Mouse (Mus musculus): ENCODE measurements around the gene Nufip2.
"Not testable (repeated sequence)": the region's sequence is repeated elsewhere in the genome, so short reads cannot be mapped to it uniquely, and the experiment has no call there.

Gene Nufip2

DNA sequence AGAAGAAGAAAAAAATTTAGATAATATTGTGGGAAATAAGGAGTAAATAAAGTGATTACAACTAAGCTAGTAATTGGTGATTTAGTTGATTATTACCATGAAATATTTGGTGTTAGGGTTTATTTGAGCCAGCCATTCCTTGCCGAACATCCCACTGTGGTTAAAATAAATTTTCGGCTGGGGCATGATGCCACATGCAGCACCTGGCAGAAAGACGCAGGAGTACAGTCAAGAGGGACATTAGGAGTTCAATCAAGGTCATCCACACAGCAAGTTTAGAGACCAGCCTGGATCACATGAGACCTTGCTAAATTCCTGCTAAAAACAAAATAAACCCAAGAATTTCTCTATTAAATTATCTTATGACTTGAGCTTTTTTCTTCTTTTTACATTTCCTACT, 23.1 kb downstream of the Nufip2 start:
- no peak for DNase-seq (ENCODE audit: low spot score in 2 of 2)

DNA sequence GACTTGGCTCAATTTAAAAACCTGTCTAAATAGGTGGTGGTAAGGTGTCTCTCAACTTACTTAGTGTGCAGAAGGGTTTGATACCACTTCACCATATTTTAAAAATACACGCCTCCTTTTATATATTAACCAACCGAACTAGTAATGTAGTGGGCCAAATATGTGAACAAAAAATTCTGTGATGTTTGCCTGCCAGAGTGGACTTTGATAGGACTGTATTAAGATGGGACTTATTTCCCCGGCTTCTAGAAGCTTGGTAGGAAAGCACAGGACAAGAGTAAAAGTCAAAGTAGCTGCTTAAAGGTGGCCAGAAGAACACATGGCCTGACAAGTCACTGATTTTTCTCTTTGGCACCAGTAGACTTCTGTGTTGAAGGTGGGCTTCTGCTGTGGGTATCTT, 27.8 kb downstream of the Nufip2 start:
- no peak for DNase-seq (ENCODE audit: low spot score in 2 of 2)

DNA sequence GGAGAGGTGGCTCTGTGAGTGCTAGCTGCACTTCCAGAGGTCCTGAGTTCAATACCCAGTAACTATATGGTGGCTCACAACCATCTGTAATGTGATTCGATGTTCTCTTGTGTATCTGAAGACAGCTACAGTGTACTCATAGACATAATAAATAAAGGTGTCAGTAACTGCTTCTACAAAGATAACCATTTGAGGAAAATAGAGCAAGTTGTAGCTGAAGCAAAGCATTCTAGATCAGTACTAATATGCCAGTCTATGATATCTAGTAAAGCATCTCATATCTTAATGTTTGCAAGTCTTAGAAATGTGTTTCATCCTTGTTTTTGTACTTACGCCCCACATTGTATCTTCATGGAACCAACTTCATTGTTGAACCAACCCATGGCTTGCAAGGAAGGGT, 33.1 kb downstream of the Nufip2 start:
- no peak for DNase-seq (ENCODE audit: low spot score in 2 of 2)

DNA sequence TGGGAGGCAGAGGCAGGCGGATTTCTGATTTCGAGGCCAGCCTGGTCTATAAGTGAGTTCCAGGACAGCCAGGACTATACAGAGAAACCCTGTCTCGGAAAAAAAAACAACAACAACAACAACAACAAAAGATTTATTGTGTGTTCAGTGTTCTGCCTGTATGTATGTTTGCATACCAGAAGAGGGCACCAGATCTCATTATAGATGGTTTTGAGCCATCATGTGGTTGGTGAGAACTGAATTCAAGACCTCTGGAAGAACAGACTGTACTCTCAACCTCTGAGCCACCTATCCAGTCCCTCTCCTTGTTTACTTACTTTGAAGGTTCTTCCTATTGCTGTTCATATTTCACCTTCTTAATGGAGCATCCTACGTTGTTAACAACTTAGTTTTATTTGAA, 35.4 kb downstream of the Nufip2 start:
- no peak for DNase-seq (ENCODE audit: low spot score in 2 of 2)

DNA sequence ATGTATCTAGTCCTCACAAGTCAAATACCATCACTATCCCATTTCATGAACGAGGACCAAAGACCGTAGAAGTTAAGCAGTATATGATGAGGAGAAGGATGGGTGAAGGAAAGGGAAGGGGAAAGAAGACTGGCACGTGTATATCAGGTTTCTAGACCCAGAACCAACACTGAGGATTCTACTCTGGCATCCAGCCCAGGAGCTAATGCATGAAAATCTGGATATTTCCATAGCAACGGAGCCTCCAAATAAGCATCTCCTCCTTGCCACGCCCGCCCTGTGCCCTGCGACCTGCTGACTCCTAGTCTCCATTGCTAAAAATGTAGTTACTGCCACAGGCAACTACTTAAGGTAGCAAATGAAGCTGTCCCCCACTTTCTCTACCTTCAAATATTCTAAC, 38.8 kb downstream of the Nufip2 start:
- no peak for DNase-seq (ENCODE audit: low spot score in 2 of 2)

DNA sequence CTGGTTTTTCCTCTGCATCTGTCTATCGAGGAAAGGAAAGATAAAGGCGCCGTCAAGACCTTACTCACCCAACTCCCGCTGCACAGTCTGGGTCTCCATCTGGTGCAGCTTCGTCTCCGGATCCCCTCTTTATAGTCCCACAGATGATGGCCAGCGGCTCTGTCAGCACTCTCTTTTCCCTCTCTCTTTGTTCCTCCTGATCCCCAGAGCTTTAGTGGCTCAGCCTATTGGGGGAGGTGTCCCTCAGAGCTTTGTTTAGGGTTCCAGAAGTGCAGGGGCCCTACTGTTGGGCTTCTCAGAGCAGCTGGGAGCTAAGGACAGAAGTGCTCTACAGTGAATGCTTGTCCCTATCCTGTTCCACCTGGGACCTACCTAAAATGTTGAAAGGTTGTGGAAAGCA, 39.2 kb downstream of the Nufip2 start, which contains the start of gene Cryba1:
Cryba1 (minus strand) TSS at position 101 of the 400 bp plus-strand sequence.
- DNase-seq (ENCODE audit: low spot score in 2 of 2): no peak

DNA sequence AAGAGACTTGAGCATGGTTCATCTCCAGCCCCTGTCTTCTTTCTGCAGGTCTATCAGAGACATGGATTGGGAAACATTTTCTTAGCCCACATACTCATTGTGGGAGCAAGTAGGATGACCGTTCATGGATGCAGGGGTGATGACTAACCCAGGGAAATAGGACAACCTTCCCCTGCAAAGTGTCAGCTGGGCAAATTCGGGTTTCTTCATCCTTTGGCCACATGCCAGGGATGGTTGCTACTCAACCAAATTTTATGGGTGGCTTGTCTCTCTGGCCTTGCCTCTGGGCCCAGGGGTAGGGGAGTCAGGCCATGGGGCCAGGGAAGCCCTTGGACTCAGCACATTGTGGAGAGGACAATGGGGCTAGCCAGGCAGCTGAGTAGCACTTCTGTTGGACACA, 42.6 kb downstream of the Nufip2 start:
- no peak for DNase-seq (ENCODE audit: low spot score in 2 of 2)

DNA sequence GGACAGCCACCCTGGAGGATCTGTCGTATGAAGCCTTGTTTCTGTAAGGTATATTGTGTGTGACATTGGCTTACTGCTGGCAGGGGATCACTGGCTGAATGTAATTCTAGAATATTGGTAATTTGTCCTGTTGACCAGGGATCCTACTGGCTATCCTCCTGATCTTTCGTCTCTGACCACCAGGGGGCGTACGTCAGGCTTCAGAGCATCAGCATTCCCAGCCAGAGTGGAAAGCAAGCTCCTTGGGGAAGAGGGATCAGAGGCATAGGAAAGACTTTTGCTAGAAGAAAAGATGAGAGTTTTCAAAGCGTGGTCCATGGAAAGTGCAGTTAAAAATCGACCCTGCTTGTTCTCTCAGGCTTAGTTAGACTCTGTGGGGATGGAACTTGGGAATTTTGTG, 51.3 kb downstream of the Nufip2 start:
- peak; percentile 62 to 80 for DNase-seq (ENCODE audit: low spot score in 2 of 2)

DNA sequence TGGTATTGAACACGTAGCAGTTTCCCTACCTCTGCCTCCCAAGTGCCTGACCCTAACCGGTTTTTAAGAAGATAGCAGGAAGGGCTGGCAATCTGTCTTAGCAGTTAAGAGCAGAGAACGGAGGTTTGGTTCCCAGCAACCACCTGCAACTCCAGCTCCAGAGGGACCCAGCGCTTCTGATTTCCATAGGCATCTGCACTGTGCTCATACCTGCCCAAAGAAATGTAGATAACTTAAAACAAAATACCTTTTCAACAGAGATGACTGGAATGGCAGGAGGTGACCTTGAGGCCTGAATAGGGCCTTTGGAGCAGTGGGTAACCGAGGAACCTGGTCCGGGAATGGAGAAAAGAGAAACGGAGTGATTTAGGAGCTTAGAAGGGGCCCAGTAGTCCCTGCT, 52.6 kb downstream of the Nufip2 start:
- no peak for DNase-seq (ENCODE audit: low spot score in 2 of 2)

DNA sequence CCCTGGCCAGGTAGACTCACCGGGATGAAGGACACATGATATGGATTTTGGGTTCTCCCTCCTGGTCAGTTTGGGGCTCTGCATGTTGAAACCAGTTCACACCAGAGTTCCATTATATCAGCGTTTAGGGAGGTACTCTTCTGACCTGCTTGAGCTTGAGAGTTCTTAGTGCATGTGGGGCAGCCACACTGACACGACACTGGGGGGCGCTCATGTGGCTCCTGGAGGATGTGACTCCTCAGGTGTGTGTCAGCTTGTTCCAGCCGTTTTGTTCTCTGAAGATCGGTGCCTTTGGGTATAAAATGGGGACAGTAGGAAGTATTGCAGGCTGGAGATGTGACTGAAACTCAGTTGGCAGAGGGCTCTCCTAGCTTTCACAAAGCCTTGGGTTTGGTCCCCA, 58.0 kb downstream of the Nufip2 start:
- DNase-seq (ENCODE audit: low spot score in 2 of 2): peak in 1 of 2 experiments; percentile 7

DNA sequence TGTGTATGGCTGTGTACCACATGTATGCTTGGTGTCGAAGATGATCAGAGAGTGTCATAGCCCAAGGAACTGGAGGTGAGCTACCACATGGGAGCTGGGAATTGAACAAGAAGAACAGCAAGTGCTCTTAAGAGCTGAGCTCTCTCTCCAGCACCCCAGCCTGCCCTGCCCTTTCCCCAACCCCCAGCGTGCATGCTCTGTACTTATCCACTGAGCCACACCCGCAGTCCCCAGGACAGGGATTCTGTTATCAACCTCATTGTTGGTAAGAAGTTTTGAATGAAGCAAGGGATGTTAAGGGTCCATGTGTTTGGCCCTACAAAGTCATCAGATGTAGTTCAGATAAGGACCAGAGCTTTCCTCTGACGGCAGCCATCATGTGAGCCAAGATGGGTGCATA, 60.7 kb downstream of the Nufip2 start:
- DNase-seq (ENCODE audit: low spot score in 2 of 2): no peak

DNA sequence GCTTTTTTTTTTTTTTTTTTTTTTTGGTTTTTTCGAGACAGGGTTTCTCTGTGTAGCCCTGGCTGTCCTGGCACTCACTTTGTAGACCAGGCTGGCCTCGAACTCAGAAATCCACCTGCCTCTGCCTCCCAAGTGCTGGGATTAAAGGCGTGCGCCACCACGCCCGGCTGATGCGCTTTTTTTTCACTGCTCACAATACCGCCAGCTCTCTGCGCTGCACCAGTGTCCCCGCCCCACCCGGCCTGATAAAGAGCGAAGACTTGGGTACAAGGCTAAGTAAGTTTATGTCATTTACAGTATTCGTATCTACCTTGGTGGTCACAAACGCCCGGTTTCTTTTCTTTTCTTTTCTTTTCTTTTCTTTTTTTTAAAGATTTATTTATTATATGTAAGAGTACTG, 61.1 kb downstream of the Nufip2 start:
- DNase-seq (ENCODE audit: low spot score in 2 of 2): not testable (repeated sequence)

DNA sequence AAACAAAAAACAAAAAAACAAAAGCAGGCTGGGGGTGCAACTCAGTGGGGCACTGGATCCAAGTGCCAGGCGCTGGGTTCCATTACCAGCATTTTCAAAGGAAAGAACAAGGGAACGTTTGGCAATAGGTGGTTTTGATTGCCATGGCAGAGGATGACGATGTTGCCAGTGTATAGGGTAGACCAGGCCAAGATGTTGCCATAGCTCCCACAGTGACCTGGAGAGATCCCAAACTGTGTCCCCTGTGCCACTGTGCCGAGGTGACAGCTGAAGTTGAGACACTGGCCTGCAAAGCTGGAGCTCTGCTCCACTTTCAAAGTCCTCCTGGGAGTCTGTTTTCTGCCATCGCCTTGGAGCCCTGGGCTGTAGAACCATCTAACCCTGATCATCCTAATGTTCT, 63.0 kb downstream of the Nufip2 start:
- no peak for DNase-seq (ENCODE audit: low spot score in 2 of 2)

DNA sequence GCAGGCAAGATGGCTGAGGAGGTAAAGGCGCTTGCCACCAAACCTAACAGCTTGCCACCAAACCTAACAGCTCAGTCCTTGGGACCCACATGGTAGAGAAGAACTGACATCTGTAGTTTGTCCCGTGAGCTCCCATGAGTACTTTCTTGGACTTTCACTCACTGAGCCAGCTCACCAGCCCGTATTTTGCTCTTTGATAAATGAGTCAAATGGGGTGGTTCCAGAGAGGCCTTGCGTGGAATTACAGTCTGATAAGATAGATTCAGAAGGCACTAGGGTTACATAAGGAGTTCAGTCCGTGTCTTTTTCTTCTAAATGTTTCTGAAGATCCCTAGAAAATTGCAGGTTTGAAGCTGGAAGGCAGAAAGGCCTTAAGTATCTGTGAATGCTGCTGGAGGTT, 66.6 kb downstream of the Nufip2 start:
- DNase-seq (ENCODE audit: low spot score in 2 of 2): no peak

DNA sequence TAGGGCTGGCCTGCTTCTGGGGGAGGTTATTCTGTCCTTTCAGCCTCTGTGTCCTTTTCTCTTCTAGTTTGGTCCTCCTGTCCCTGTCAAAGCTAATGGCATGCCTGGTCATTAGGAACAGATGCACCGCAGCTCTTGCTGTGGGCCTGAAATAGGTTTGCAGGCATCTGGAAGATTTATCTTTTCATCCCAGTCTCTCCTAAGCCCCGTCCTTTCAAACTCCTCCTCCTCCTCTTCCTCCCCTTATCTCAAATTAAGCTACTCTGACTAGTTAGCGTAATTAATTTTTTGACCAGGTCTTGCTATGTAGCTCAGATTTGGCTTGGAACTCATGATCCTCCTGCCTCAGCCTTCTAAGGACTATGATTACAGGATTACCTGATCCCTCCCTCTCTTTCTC, 67.5 kb downstream of the Nufip2 start:
- DNase-seq (ENCODE audit: low spot score in 2 of 2): no peak

DNA sequence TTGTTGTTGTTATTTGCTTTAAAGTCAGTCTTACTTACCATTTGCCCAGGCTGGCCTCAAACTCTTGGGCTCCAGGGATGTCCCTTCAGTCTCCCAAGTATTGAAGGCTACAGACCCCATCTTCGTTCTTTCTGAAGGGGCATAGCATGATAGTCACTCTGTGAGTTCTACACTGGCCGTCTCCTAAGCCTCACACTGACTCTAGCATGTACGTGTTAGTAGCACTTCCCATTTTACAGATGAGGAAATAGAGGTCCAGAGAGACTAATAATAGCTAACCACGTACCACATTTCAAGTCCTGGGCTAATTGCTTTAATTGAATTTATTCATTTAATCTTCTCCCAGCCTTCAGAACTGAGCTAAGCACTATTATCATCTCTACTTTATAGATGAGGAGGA, 74.1 kb downstream of the Nufip2 start:
- no peak for DNase-seq (ENCODE audit: low spot score in 2 of 2)

DNA sequence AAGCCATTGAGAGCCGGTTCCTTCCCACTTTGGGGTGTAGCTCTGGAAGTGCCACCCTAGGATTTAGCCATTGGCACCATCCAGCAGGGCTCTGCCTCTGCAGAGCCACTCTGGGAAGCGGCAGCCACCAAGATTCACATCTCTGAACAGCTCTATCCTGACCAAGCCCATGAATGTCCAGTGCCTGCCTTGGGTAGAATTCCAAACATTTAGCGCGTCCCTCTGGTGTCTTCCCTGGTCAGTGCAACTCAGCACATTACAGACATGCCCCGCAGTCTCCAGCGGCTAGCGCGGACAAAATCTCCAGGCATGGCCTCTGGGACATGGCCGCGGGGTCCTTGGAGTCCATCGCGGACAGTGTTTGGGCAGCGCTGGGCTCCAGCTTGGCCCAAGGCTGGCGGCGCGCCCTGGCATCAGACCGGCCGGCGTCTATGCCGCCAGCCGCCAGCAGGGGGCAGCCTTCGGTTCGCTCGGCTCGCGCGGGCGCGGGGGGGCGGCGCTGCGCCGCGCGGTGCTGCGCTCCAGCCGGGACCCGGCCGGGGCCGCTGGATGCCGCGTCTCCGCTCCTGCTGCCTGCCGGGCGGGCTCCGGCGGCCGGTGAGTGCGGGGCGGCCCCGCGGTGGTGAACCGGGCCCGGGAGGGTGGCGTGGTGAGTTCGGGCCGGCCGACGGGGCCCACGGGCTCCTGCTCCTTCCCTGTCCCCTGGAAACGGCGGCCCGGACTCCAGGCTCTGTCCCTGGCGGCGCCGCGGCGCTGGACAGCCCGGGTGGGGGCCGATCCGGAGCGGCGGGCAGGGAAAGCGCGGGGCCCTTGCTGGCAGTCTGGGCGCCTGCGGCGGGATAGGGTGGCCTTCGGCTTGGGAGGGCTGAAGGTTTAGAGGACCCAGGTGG, 77.1 kb downstream of the Nufip2 start, which contains the start of gene Myo18a:
Myo18a (plus strand) TSS at position 464 of the 890 bp plus-strand sequence.
- DNase-seq (ENCODE audit: low spot score in 2 of 2): peak; percentile 74 to 81

DNA sequence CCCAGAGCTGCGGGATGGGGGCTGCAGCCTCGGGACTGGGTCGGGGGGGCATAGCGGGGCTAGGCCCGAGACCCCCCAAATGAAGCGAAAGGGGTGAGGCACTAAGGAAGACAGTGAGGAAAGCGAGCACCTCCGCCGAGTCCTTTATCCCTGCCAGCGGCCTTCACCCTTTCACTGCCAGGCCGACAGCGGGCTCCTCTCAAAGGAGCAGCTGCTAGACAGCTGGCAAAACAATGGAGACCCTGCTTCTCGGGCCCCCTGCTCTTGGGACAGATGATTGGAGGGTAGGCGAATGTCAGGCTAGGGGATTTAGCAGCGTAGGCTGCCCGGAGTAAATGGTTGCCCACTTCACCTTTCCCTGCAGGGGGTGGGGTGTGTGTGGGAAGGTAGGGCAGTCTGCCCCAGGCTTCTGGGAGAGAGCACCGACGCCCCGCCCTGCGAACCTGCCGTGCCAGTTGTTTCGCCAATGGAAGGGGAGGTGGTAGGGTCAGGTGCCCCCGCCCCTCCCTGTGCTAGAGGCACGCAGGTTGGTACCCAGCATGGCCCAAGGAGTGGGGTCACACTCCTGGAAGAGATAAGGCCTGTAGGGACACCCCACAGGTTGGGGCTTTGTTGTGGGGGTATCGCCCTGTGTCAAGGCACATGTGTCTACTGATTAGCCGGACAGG, 77.9 kb downstream of the Nufip2 start:
- DNase-seq (ENCODE audit: low spot score in 2 of 2): peak; percentile 50 to 52

DNA sequence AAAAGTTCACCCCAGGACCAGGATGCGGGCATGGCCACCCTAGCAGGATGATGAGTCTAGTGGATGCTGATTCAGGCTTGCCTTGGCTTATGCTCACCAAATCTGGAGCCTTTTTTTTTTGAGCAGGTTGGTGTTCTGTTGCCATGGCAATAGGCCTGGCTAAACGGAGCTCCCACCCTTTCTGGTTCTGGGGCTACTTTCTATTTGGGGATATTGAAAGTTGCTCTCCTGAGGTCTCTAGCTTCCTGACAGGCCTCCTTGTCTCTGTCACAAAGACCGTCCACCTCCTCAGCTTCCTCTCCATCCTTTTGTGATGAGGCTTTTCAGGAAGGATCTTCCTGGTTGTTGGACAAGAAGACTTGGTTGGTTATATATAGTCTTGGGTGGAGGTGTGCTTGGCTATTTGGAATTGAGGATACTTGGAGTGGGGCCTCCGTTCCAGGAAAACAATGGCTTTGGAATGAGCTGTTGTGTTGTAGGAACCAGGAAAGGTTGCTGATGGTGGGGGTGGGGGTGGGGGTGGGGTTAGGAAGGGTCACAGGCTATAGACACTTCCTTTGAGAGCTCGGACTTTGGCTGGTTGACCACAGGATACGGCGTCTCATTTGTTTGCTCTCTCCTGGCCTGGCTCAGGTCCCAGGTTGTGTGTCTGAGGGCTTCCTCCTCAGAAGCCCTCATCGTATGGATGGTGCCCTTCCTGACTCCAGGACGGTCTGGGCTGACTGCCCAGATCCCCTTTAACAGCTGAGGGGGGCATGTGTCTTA, 78.9 kb downstream of the Nufip2 start:
- DNase-seq (ENCODE audit: low spot score in 2 of 2): peak; percentile 68 to 87

DNA sequence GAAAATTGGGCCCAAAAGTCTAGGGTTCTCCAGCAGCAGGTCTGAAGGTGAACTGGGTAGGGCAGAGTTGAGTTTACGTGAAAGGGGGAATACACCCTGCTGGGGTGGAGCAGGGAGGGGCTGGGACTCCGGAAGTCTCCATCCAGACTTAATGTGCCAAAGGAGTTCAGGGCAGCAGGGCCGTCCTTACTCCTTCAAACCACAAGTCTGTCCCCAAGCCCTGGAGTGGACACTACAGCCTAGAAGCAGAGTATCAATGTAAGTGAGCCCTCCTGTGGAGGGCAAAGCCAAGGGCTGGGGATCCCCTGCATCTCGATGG, 79.5 kb downstream of the Nufip2 start:
- DNase-seq (ENCODE audit: low spot score in 2 of 2): peak in 1 of 2 experiments; percentile 8

DNA sequence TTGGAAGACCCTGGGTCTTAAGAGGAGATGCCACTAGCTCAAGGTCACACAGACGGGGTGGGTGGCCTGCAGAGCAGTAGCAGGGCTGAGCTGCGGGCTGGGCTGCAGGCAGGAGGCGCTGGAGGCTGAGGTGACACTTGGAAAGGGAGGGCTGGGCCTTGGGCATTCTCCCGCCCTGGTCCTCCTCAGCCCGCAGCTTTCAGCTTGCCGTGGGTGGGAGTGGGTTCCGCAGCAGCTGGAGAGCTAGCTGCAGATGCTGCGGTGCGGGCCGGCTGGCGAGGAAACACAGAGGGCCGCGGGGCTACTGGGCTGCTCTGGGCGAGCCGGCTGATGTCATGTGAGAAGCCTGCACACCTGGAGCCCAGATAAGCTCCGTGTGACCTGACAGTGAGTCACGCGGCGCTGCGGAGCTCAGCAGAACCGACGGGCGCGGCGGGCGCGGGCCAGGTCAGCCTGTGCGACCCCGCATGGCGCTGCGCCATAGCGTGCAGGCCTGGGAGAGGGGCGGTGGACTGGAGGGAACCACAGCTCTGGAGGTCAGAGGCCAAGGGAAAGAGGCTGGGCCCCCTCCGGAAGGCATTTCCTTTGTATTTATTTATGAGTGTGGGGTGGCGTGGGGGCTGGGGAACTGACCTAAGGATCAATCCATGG, 80.5 kb downstream of the Nufip2 start:
- peak; percentile 39 to 54 for DNase-seq (ENCODE audit: low spot score in 2 of 2)

DNA sequence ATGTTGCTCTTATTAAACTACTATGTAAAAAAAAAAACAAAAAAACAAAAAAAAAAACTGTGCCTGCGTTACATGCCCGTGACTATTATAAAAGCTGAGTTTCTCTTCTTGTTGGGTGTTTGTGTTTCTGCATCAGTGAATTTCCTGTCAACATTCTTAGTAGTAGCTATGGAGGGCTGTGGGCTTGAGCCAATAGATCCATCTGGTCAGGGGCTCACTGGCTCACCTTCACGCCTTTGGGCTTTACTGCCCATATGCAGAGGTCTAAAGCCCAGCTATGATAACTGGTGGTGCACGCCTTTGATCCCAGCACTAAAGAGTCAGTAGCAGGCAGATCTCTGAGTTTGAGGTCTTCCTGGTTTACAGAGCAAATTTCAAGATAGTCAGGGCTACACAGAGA, 83.5 kb downstream of the Nufip2 start:
- no peak for DNase-seq (ENCODE audit: low spot score in 2 of 2)

All from heart, adult 9 months (tissue).